Mouse (Mus musculus) stomach, embryonic 14.5 days (tissue): Measurements from ENCODE around the gene Mrgprg. TPM values are rescaled to one million over a fixed set of nuclear protein-coding genes. Genes with fewer than 3 reads are reported as not detected.
A peak's percentile ranks its signal among the peaks of the same experiment; 100 is the strongest.

ENCODE experiments used
- ATAC-seq: fragments of 200-750 bp; cut with Nextera tagmentation; 2 replicates; pipeline ENCODE4 v1.8.0; 2017; ENCODE audit warnings: low read depth, moderate TSS enrichment; ENCODE audit not compliant: insufficient number of reproducible peaks, insufficient read depth, low FRiP score
- H3K27ac ChIP-seq: fragments of 300-500 bp; sonication (generic); 2 replicates; pipeline ENCODE4 v1.5.1; 2014; ENCODE audit warnings: mild to moderate bottlenecking, low read length, moderate library complexity, mixed read lengths
- H3K27me3 ChIP-seq: fragments of 300-500 bp; sonication (generic); 2 replicates; pipeline ENCODE4 v1.6.1; 2014; ENCODE audit warnings: low read length, control low read depth, mixed read lengths; ENCODE audit not compliant: control insufficient read depth, insufficient read depth
- H3K36me3 ChIP-seq: fragments of 300-500 bp; sonication (generic); 2 replicates; pipeline ENCODE4 v1.6.1; 2014; ENCODE audit warnings: mild to moderate bottlenecking, control low read depth, low read length, moderate library complexity, mixed read lengths; ENCODE audit not compliant: control insufficient read depth, insufficient read depth
- H3K4me1 ChIP-seq: fragments of 300-500 bp; sonication (generic); 2 replicates; pipeline ENCODE4 v1.6.1; 2014; ENCODE audit warnings: low read length, control low read depth, mixed read lengths; ENCODE audit not compliant: control insufficient read depth, insufficient read depth
- H3K4me2 ChIP-seq: fragments of 300-500 bp; sonication (generic); replicated peaks from 2 replicates; pipeline ENCODE4 v1.6.1; 2014; ENCODE audit warnings: low read depth, low read length, control low read depth
- H3K4me3 ChIP-seq: fragments of 300-500 bp; sonication (generic); 2 replicates; pipeline ENCODE4 v1.5.1; 2014; ENCODE audit warnings: low read depth, low read length, control low read depth
- H3K9ac ChIP-seq: fragments of 300-500 bp; sonication (generic); replicated peaks from 2 replicates; pipeline ENCODE4 v1.6.1; 2014; ENCODE audit warnings: low read depth, mild to moderate bottlenecking, control low read depth, low read length, moderate library complexity, mixed read lengths
- H3K9me3 ChIP-seq: fragments of 300-500 bp; sonication (generic); 2 replicates; pipeline ENCODE4 v1.6.1; 2016; ENCODE audit warnings: low read depth, low read length, control low read depth; ENCODE audit not compliant: control insufficient read depth
- WGBS: fragments of 180-500 bp; shearing (Covaris S2); extraction: QIAGEN DNeasy Blood & Tissue Kit; methylation state at CpG from one replicate; pipeline ENCODE4 v1.1.7; 2014; 5-methylcytosine and 5-hydroxymethylcytosine counted together
- polyA plus RNA-seq: library from polyadenylated mRNA; unstranded; fragments of >200 nt; fragmentation: Nextera tagmentation; extraction: Ambion mirVana; gene quantifications from 2 replicates; pipeline ENCODE4 v1.2.1, GENCODE M21; 2014

Gene Mrgprg
- polyA plus RNA-seq, 1 experiment from 2014 or later = not detected

DNA sequence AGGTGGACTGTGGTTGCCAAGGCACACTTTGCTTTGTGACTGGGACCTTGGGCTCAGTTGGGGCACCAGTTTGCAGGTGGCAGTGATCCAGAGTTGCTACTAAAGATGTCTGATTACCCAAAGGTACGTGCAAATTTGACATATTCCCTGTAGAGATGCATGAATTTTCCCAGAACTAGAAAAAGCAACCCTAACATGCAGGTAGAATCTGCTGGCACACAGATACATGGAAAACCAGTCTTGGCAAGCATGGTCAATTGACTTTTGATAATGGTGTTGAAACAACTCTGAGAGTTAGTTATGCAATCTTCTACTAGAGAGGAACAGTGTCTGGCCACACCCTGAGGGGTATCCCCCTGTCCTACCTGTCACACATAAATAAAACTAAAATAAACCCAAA, 15.4 kb downstream of the Mrgprg start:
- Histone ChIP-seq H3K4me1 (0 out of 2 replicates have a peak, but pooled peaks cover 6% of the 10 kb centered on the region), H3K9ac (no peak overlapping the region), H3K36me3 (no peaks in the 10 kb centered on the region), H3K27me3 (no peaks in the 10 kb centered on the region), H3K27ac (no peak overlapping the region), H3K9me3 (no peaks in the 10 kb centered on the region), H3K4me3 (no peak overlapping the region), H3K4me2 (no peak overlapping the region)
- WGBS = 70% methylated on average over 1 of the region's 1 CpGs
- no peak for ATAC-seq

DNA sequence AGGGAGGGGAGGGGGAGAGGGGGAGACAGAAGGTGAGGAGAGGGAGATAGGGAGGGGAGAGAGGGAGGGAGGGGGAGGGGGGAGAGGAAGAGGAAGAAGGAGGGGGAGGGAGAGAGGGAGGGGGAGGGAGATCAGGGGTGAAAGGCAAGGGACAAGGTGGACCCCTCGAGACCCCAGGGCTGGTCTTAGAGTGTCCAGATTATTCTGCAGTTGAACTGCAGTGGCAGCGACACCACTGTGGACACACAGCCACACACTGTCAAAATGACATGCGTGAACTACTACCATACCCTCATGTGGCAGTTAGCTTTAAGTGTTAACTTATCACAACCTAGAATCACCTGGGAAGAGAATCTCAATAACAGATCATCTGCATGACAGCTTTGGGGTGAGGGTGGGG, 17.7 kb downstream of the Mrgprg start:
- Histone ChIP-seq H3K27ac (no peak overlapping the region), H3K9ac (no peak overlapping the region), H3K4me1 (0 out of 2 replicates have a peak, but pooled peaks cover 4% of the 10 kb centered on the region), H3K36me3 (no peaks in the 10 kb centered on the region), H3K27me3 (no peaks in the 10 kb centered on the region), H3K9me3 (no peaks in the 10 kb centered on the region), H3K4me3 (no peak overlapping the region), H3K4me2 (no peak overlapping the region; the same call in 1 of the 2 replicates)
- WGBS = 71% methylated on average over 3 of the region's 3 CpGs
- ATAC-seq = no peak

DNA sequence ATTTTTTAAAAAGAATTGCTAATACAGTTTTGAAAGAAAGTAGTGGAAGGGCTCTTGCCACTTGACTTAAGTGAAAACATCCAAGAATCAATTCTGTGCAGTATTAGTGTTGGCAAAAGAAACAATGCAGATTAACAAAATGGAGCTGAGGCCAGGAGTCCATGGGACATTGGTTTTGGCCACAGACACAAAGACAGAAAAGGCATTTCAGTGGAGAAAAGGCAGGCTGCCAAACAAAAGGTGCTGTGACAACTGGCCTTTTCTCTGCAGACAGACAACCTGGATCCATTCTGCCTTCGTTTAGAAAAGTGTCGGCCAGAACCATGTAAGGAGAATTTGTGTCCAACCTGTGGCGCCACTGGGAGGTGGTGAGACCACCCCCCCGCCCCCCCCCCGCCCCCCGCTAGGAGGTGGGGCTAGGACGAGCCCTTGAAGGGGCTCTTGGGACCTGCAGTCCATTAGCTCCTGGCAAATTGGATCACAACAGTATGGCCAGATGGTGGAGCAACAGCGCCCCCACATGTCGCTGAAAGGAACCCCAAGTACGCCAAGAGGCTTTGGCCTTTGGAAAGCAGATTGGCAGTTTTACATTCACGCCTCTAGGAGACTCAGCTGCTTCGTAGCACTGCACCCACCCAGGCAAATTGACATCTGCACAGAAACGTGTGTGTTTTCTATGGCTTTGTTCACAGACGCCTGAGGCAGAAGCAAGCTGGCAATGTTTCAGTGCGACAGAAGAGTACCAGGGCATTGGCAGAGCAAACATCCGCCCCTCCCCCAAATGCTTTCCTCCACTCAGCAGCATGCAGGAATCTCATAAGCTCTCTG, 18.5 kb downstream of the Mrgprg start:
- Histone ChIP-seq H3K9me3 (no peaks in the 10 kb centered on the region), H3K9ac (no peak overlapping the region), H3K4me3 (no peak overlapping the region), H3K4me2 (peak overlapping the region; percentile 43), H3K27ac (peak overlapping the region; percentile 22; the same call in 1 of the 2 replicates), H3K4me1 (0 out of 2 replicates have a peak, but pooled peaks cover 4% of the 10 kb centered on the region), H3K27me3 (no peaks in the 10 kb centered on the region), H3K36me3 (no peaks in the 10 kb centered on the region)
- 3% methylated on average over 16 of the region's 16 CpGs for WGBS
- peak; percentile 70 for ATAC-seq

DNA sequence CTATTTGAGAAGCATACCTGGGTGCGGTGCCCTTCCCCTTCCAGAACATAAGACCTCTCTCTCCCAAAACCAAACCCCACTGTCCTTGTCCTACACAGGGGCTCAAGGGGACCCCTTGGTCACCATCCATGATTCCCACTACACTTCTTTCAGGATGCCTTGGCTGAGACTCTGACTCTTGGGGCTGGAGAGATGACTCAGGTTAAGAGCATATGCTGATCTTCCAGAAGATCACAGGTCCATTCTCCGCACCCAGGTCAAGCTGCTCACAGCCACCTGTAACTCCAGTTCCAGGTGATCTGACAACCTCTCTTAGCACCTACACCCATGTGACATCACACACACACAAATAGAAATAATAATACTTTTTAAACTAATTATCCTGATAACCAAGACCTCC, 26.1 kb downstream of the Mrgprg start:
- 13% methylated on average over 2 of the region's 2 CpGs for WGBS
- Histone ChIP-seq H3K27me3 (no peaks in the 10 kb centered on the region), H3K4me2 (peak overlapping the region; percentile 77), H3K9ac (no peak overlapping the region), H3K36me3 (0 out of 2 replicates have a peak, but pooled peaks cover 2% of the 10 kb centered on the region), H3K9me3 (no peaks in the 10 kb centered on the region), H3K4me1 (peaks cover 33% of the 10 kb centered on the region), H3K27ac (peak overlapping the region; percentile 89; the same call in 1 of the 2 replicates), H3K4me3 (peak overlapping the region; percentile 91)
- 0 out of 2 replicates have a peak, but pooled peaks have one; percentile 1 for ATAC-seq

DNA sequence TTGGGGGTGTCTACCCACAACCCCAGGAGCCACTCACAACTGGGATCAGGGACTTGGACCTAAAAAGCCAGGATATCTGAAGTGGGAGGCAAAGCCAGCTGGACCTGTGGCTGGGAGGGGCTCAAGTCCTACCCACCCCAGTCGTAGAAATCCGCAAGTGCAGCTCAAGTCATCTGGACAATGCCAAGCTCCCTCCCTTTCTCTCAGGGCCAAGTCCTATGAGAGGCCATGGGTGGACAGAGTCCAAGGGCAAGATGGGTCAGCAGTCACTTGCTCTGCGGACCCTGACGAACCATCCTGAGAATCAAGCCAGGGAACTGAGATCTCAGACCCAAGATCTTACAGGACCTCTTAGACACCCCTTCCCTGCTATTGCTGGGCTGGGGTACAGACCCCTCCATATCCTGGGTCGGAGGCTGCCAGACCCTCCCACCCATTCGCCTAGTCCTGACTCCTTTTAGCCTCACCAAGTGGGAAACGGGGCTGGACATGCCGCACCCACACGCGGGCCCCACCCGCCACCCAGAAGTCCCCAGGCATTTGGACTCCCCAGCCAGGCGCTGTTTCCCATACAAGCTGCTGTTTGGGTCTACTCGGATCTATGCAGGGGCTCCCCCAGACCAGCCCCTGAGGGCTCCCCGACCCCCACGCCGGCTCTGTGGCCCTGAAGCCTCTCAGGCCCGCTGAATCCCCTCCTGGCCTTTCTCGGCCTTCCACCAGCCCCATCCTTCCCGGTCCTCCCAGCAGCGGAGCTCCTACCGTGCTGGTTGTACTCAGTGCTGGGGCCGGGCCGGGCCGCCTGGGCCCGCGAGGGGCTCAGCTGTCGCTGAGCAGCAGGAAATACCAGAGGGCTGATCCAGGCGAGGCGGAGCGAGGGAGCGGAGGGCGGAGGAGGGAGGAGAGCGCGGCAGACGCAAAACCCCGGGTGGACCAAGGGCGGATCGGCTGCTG, 27.0 kb downstream of the Mrgprg start:
- WGBS = 2% methylated on average over 38 of the region's 38 CpGs

DNA sequence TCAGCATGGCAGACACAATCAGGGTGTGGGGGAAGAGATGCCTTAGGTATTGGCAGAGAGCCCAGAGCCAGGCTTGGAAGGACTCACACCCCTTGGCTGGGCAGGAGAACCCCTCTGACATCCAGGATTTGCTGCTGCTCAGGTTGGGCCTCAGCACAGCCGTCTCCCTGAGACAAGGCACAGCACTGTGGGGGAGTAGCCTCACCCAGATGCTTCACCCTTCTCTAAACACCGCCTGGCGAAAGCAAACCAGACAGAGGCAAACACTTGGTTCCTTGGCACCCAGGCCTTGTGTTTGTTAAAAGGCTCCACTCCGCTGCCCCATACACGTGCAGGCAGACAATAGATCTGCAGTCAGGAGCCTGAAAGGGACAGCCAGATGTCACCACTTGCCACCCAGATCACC, 28.2 kb downstream of the Mrgprg start:
- H3K4me3 ChIP-seq = peak overlapping the region; percentile 91
- ATAC-seq = peak; percentile 23; the same call in 1 of the 2 replicates
- H3K27ac ChIP-seq = peak overlapping the region; percentile 89; the same call in 1 of the 2 replicates
- H3K9ac ChIP-seq = peak overlapping the region; percentile 87; the same call in 1 of the 2 replicates
- H3K27me3 ChIP-seq = no peaks in the 10 kb centered on the region
- peaks cover 2% of the 10 kb centered on the region; the same call in 1 of the 2 replicates for H3K36me3 ChIP-seq
- H3K9me3 ChIP-seq = no peaks in the 10 kb centered on the region
- H3K4me1 ChIP-seq = peaks cover 33% of the 10 kb centered on the region
- peak overlapping the region; percentile 77 for H3K4me2 ChIP-seq
- 13% methylated on average over 5 of the region's 5 CpGs for WGBS

More for the DNA sequence above, 27.0 kb downstream of the Mrgprg start:
- H3K36me3 ChIP-seq = 0 out of 2 replicates have a peak, but pooled peaks cover 2% of the 10 kb centered on the region
- peak overlapping the region; percentile 87 for H3K9ac ChIP-seq
- peaks cover 33% of the 10 kb centered on the region for H3K4me1 ChIP-seq
- no peaks in the 10 kb centered on the region for H3K9me3 ChIP-seq
- H3K4me3 ChIP-seq = peak overlapping the region; percentile 91
- peak; percentile 92 for ATAC-seq
- H3K27me3 ChIP-seq = no peaks in the 10 kb centered on the region
- peak overlapping the region; percentile 77 for H3K4me2 ChIP-seq
- H3K27ac ChIP-seq = peak overlapping the region; percentile 89

DNA sequence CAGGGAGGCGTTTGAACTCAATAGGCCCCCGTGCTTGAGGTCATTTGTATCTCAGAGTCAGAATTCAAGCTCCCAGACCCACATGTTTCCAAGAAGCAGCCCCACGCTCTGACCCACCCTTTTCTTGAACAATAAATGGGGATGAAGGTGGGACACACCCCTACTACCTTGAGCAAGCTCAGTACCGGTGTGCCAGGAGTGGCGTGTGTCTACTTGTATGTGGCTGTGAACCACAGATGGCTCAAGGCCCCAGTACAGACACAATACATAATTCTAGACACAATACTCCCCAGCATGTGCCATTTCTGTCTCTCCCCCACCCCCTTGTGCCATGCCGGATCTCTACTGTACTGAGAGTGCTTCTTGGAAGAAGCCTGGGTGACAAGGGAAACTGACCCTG, 28.6 kb downstream of the Mrgprg start:
- Histone ChIP-seq H3K4me1 (peaks cover 33% of the 10 kb centered on the region), H3K27ac (peak overlapping the region; percentile 89; the same call in 1 of the 2 replicates), H3K9me3 (no peaks in the 10 kb centered on the region), H3K27me3 (no peaks in the 10 kb centered on the region), H3K4me3 (peak overlapping the region; percentile 91; the same call in 1 of the 2 replicates), H3K36me3 (peaks cover 2% of the 10 kb centered on the region; the same call in 1 of the 2 replicates), H3K4me2 (peak overlapping the region; percentile 77), H3K9ac (peak overlapping the region; percentile 87; the same call in 1 of the 2 replicates)
- 51% methylated on average over 6 of the region's 6 CpGs for WGBS
- ATAC-seq = peak; percentile 21; the same call in 1 of the 2 replicates

DNA sequence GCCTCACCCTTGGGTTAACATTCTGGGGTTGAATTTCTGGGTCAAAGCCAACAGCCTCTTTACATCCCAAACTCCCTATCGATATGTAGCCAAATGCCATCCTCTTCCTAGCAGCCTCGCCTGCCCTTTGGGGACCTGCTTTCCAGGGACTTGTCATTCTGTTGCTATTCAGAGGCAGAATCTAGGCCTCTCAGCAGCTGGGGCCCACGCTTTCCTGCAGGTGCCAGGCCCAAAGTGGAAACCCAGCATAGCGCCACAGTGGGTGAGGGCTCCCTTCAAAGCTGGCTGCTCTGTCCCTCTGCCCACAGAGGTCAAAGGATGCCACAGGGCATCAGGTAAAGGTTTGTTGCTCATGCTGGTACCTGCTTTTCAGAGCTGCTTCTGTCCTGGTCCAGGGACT, 33.0 kb downstream of the Mrgprg start:
- no peak overlapping the region for H3K4me3 ChIP-seq
- no peaks in the 10 kb centered on the region for H3K27me3 ChIP-seq
- no peak for ATAC-seq
- no peak overlapping the region for H3K9ac ChIP-seq
- H3K36me3 ChIP-seq = peaks cover 2% of the 10 kb centered on the region; the same call in 1 of the 2 replicates
- no peak overlapping the region for H3K27ac ChIP-seq
- no peaks in the 10 kb centered on the region for H3K9me3 ChIP-seq
- peaks cover 18% of the 10 kb centered on the region for H3K4me1 ChIP-seq
- H3K4me2 ChIP-seq = no peak overlapping the region
- WGBS = 96% methylated on average over 4 of the region's 4 CpGs
